Mouse (Mus musculus): ENCODE results near the gene Akt1s1.

DNA sequence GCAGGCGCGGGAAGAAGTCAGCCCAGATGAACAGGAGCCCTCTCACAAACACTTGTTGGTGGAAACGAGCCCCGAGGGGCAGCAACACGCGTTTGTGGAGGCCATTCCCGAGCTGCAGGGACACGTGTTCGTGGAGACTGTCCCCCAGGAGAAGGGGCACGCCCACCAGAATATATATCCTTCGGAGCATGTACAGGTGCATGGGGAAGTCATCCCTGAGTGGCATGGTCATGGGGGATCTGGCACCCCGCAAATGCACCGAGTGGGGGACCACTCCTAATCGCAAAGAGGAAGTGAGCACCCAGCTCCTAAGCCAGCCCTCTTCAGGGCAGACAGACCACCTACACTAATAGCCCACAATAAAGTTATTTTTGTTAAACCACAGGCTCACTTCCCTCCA, 8.4 kb upstream of the Akt1s1 start:
- TF ChIP-seq EP300 (optimal IDR thresholded peaks at IDR 0.05) (no peak), CTCF (IDR thresholded peaks at IDR 0.05; ENCODE audit: low read depth) (no peak)
